Mouse (Mus musculus): Measurements from ENCODE around the gene Fbxw21.
"Not testable (repeated sequence)": the region's sequence is repeated elsewhere in the genome, so short reads cannot be mapped to it uniquely, and the experiment has no call there.

Fbxw21 gene

GRCm38 (mm10) chr9:109161941-109162340, at the start of gene Fbxw21:
Gene Fbxw21, minus strand, starts transcription at chr9:109162041.
- no peak for DNase-seq

GRCm38 (mm10) chr9:109201347-109201746, 39.5 kb upstream of the Fbxw21 start:
- not testable (repeated sequence) for DNase-seq

- DNase-seq: no peak
These were observed 38.5 kb upstream of the Fbxw21 start for GRCm38 (mm10) chr9:109200349-109200748.

- DNase-seq: no peak
These were observed 37.5 kb upstream of the Fbxw21 start for GRCm38 (mm10) chr9:109199353-109199752.

GRCm38 (mm10) chr9:109195875-109196274, 34.0 kb upstream of the Fbxw21 start, which contains the start of gene Fbxw13:
Gene Fbxw13, minus strand, starts transcription at chr9:109195975.
- DNase-seq: not testable (repeated sequence)

- DNase-seq: no peak
These were observed 15.4 kb upstream of the Fbxw21 start for GRCm38 (mm10) chr9:109177208-109177607.

- DNase-seq: no peak
These were observed 14.5 kb upstream of the Fbxw21 start for GRCm38 (mm10) chr9:109176301-109176700.

- no peak for DNase-seq
These were observed 5.5 kb upstream of the Fbxw21 start for GRCm38 (mm10) chr9:109167316-109167715.

GRCm38 (mm10) chr9:109140414-109140813, 21.4 kb downstream of the Fbxw21 start:
- not testable (repeated sequence) for DNase-seq

GRCm38 (mm10) chr9:109130076-109130475, 31.8 kb downstream of the Fbxw21 start:
- DNase-seq: no peak

GRCm38 (mm10) chr9:109128211-109128610, 33.6 kb downstream of the Fbxw21 start:
- DNase-seq: peak in 1 of 2 experiments; percentile 75

GRCm38 (mm10) chr9:109127076-109127475, 34.8 kb downstream of the Fbxw21 start:
- peak in 1 of 2 experiments; percentile 21 for DNase-seq

GRCm38 (mm10) chr9:109125481-109125880, 36.4 kb downstream of the Fbxw21 start:
- no peak for DNase-seq

GRCm38 (mm10) chr9:109125043-109125442, 36.8 kb downstream of the Fbxw21 start:
- DNase-seq: no peak

- no peak for DNase-seq
These were observed 37.7 kb downstream of the Fbxw21 start for GRCm38 (mm10) chr9:109124164-109124563.

GRCm38 (mm10) chr9:109123266-109123665, 38.6 kb downstream of the Fbxw21 start:
- DNase-seq: no peak

- DNase-seq: peak in 1 of 2 experiments; percentile 52
These were observed 39.2 kb downstream of the Fbxw21 start for GRCm38 (mm10) chr9:109122553-109123085.

- DNase-seq: no peak
These were observed 40.9 kb downstream of the Fbxw21 start for GRCm38 (mm10) chr9:109120956-109121355.

- no peak for DNase-seq
These were observed 42.3 kb downstream of the Fbxw21 start for GRCm38 (mm10) chr9:109119571-109119970.

- DNase-seq: peak; percentile 49 to 73
These were observed 43.7 kb downstream of the Fbxw21 start for GRCm38 (mm10) chr9:109118106-109118505.

GRCm38 (mm10) chr9:109116205-109116604, 45.6 kb downstream of the Fbxw21 start:
- no peak for DNase-seq

GRCm38 (mm10) chr9:109114871-109115270, 47.0 kb downstream of the Fbxw21 start:
- no peak for DNase-seq

GRCm38 (mm10) chr9:109114276-109114675, 47.6 kb downstream of the Fbxw21 start:
- DNase-seq: no peak

GRCm38 (mm10) chr9:109113331-109113730, 48.5 kb downstream of the Fbxw21 start:
- DNase-seq: peak; percentile 1 to 27

- peak in 1 of 2 experiments; percentile 25 for DNase-seq
These were observed 50.2 kb downstream of the Fbxw21 start for GRCm38 (mm10) chr9:109111591-109111990.
